Mouse (Mus musculus) layer of hippocampus, postnatal 36 days (tissue): ENCODE results near the gene Pglyrp1. TPM values are rescaled to one million over a fixed set of nuclear protein-coding genes. Genes with fewer than 3 reads are reported as not detected.

Experiments used
- DNase-seq, 2 experiments: peaks; one replicate each; pipeline ENCODE4 v3.0.0; 2022
- total RNA-seq, 2 experiments: library from RNA; stranded (reverse); gene quantifications; 2 replicates each; pipeline ENCODE4 v1.2.3; 2021

The Pglyrp1 gene
- total RNA-seq, 2 experiments from 2014 or later = 13.6 to 21.1 TPM

DNA sequence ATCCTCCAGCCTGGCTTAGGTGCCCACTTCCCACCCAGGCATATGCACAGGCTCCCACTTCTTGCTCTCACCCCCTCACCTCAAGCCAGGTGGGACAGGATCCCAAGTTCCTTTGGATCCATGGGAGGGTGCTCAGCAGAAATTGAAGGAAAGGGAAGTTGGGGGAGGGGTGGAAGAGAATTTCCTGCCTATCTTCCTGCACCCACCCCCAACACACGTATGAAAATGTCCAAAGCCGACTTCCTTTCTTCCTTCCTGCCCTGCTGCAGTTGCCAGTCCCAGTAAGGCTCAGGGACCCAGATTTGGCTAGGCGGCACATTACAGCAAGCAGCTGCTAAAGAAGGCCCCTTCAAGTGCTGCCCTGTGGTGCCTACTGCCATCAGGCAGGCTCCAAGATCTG, 56.6 kb downstream of the Pglyrp1 start:
- DNase-seq = no peak

Other genes with a start within 250 kb of the Pglyrp1 start
- not detected for gene Psg21, start 214.6 kb upstream of the Pglyrp1 start, total RNA-seq
- gene Psg20, start 185.1 kb upstream of the Pglyrp1 start, total RNA-seq = not detected
- gene Psg22, start 153.2 kb upstream of the Pglyrp1 start, total RNA-seq = not detected
- not detected for gene Psg19, start 72.8 kb upstream of the Pglyrp1 start, total RNA-seq
- not detected for gene Psg17, start 49.7 kb upstream of the Pglyrp1 start, total RNA-seq
- gene Mill2, start 31.4 kb upstream of the Pglyrp1 start, total RNA-seq = 1 to 10 TPM; 2.1 TPM
- 10 to 100 TPM; 11.3 to 12.5 TPM for gene Ccdc61, start 39.1 kb downstream of the Pglyrp1 start, total RNA-seq
- gene Nova2, start 54.6 kb downstream of the Pglyrp1 start, total RNA-seq = 10 to 100 TPM; 82.2 to 84.5 TPM
- under 1 TPM; 0.33 to 0.87 TPM for gene Nanos2, start 116.1 kb downstream of the Pglyrp1 start, total RNA-seq
- 10 to 100 TPM; 45.0 to 45.9 TPM for gene Mypop, start 119.9 kb downstream of the Pglyrp1 start, total RNA-seq
- gene Irf2bp1, start 132.7 kb downstream of the Pglyrp1 start, total RNA-seq = 10 to 100 TPM; 52.1 to 53.0 TPM
- gene Foxa3, start 152.2 kb downstream of the Pglyrp1 start, total RNA-seq = not detected
- 100 to 1,000 TPM; 111 to 113 TPM for gene Sympk, start 153.0 kb downstream of the Pglyrp1 start, total RNA-seq
- under 1 TPM; 0.15 to 0.33 TPM for gene Rsph6a, start 183.4 kb downstream of the Pglyrp1 start, total RNA-seq
- gene Dmwd, start 204.9 kb downstream of the Pglyrp1 start, total RNA-seq = 100 to 1,000 TPM; 136 to 143 TPM
- 10 to 100 TPM; 36.3 to 48.1 TPM for gene Dmpk, start 212.5 kb downstream of the Pglyrp1 start, total RNA-seq
- gene Six5, start 223.3 kb downstream of the Pglyrp1 start, total RNA-seq = 1 to 10 TPM; 2.5 to 2.8 TPM
- under 1 TPM; 0.40 to 0.43 TPM for gene Gm4969, start 247.0 kb downstream of the Pglyrp1 start, total RNA-seq
- 10 to 100 TPM; 14.2 to 14.3 TPM for gene Fbxo46, start 248.5 kb downstream of the Pglyrp1 start, total RNA-seq